ENCODE assay signal across 8 mouse cellular contexts in the genomic region with DNA sequence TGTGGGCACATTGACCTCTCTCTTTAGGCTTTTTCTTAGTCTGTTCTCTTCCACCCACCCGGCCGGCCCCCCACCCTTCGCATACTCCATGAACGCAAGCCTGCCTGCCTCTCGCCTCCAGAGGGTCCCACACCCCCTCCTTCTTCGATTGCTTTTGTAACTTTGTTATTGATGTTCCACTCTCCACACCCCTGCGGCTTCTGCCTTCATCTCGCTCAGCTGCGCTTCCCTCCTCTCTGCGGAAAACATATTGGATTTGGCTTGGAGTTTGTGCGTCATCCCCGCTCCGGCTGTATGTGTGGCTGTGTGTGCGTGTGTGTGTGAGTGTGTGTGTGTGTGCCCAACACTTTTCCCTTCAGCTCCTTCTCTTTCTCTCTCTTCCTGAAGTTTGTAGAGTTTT. TPM values are rescaled to one million over a fixed set of nuclear protein-coding genes. Genes with fewer than 3 reads are reported as not detected.
DNase-seq lines count a peak whose midpoint lies in the region; ATAC-seq lines count a peak whose summit lies in the region.

No protein-coding gene starts in this region.

- no peaks in the 10 kb centered on the region for H3K36me3 ChIP-seq in heart, embryonic 13.5 days
- no peaks in the 10 kb centered on the region for H3K36me3 ChIP-seq in embryonic facial prominence, embryonic 10.5 days (replicated peaks)
- H3K36me3 ChIP-seq in intestine, embryonic 15.5 days = no peaks in the 10 kb centered on the region
- H3K36me3 ChIP-seq in midbrain, embryonic 12.5 days = no peaks in the 10 kb centered on the region

- ATAC-seq in heart, embryonic 13.5 days (ENCODE audit: extremely low read depth, insufficient number of reproducible peaks, low FRiP score, low TSS enrichment) = no peak
- no peak for ATAC-seq in intestine, embryonic 15.5 days
- ATAC-seq in midbrain, embryonic 12.5 days (ENCODE audit: low FRiP score, low read depth) = peak; percentile 52; the same call in 1 of the 2 replicates

- peak overlapping the region; percentile 42 for H3K4me2 ChIP-seq in heart, embryonic 13.5 days
- H3K4me2 ChIP-seq in intestine, embryonic 15.5 days (replicated peaks) = peak overlapping the region; percentile 14; the same call in 1 of the 2 replicates
- peak overlapping the region; percentile 24; the same call in 1 of the 2 replicates for H3K4me2 ChIP-seq in midbrain, embryonic 12.5 days (replicated peaks)

- peaks cover 4% of the 10 kb centered on the region; the same call in 1 of the 2 replicates for H3K4me1 ChIP-seq in heart, embryonic 13.5 days
- peaks cover 86% of the 10 kb centered on the region for H3K4me1 ChIP-seq in embryonic facial prominence, embryonic 10.5 days
- H3K4me1 ChIP-seq in intestine, embryonic 15.5 days (replicated peaks) = no peaks in the 10 kb centered on the region; the same call in 1 of the 2 replicates
- H3K4me1 ChIP-seq in midbrain, embryonic 12.5 days = peaks cover 21% of the 10 kb centered on the region

- DNase-seq in heart, adult 11 months = no peak
- DNase-seq in embryonic facial prominence, embryonic 10.5 days (ENCODE audit: low spot score) = no peak
- no peak for DNase-seq in c-Kit-positive CD71-positive TER-119-positive erythroid progenitor cells, embryonic 14.5 days (ENCODE audit: low spot score)
- no peak for DNase-seq in gastrocnemius, adult 8-10 months (ENCODE audit: low spot score in 2 of 2)
- no peak for DNase-seq in spleen, postnatal 4 days (ENCODE audit: low spot score in 2 of 2)

- H3K27ac ChIP-seq in heart, embryonic 13.5 days (replicated peaks) = no peak overlapping the region
- H3K27ac ChIP-seq in embryonic facial prominence, embryonic 10.5 days (replicated peaks) = peak overlapping the region; percentile 74
- H3K27ac ChIP-seq in intestine, embryonic 15.5 days = no peak overlapping the region
- H3K27ac ChIP-seq in midbrain, embryonic 12.5 days (replicated peaks) = peak overlapping the region; percentile 52; the same call in 1 of the 2 replicates

- peaks cover 49% of the 10 kb centered on the region for H3K27me3 ChIP-seq in heart, embryonic 13.5 days (replicated peaks)
- H3K27me3 ChIP-seq in embryonic facial prominence, embryonic 10.5 days (replicated peaks; ENCODE audit: low read depth, poor library complexity, severe bottlenecking) = peaks cover 35% of the 10 kb centered on the region
- no peaks in the 10 kb centered on the region for H3K27me3 ChIP-seq in intestine, embryonic 15.5 days (replicated peaks)
- H3K27me3 ChIP-seq in midbrain, embryonic 12.5 days = peaks cover 47% of the 10 kb centered on the region

- H3K9me3 ChIP-seq in heart, embryonic 13.5 days = no peaks in the 10 kb centered on the region
- no peaks in the 10 kb centered on the region for H3K9me3 ChIP-seq in embryonic facial prominence, embryonic 10.5 days
- H3K9me3 ChIP-seq in intestine, embryonic 15.5 days = no peaks in the 10 kb centered on the region
- no peaks in the 10 kb centered on the region for H3K9me3 ChIP-seq in midbrain, embryonic 12.5 days

- 15% methylated on average over 14 of the region's 14 CpGs for WGBS in heart, embryonic 13.5 days
- 42% methylated on average over 14 of the region's 14 CpGs for WGBS in embryonic facial prominence, embryonic 10.5 days
- 29% methylated on average over 14 of the region's 14 CpGs for WGBS in intestine, embryonic 15.5 days
- 25% methylated on average over 14 of the region's 14 CpGs for WGBS in midbrain, embryonic 12.5 days

- peak overlapping the region; percentile 1; the same call in 1 of the 2 replicates for H3K4me3 ChIP-seq in heart, embryonic 13.5 days
- peak overlapping the region; percentile 25; the same call in 1 of the 2 replicates for H3K4me3 ChIP-seq in embryonic facial prominence, embryonic 10.5 days
- H3K4me3 ChIP-seq in intestine, embryonic 15.5 days (replicated peaks) = no peak overlapping the region
- H3K4me3 ChIP-seq in midbrain, embryonic 12.5 days = no peak overlapping the region

- no peak overlapping the region for H3K9ac ChIP-seq in heart, embryonic 13.5 days
- no peak overlapping the region for H3K9ac ChIP-seq in intestine, embryonic 15.5 days
- H3K9ac ChIP-seq in midbrain, embryonic 12.5 days (replicated peaks) = no peak overlapping the region

RNA-seq across cellular contexts. Expression of gene Nnat, which starts 53.1 kb away (rescaled TPM):
- polyA plus RNA-seq in heart, embryonic 13.5 days (2015; fragmentation: Nextera tagmentation; extraction: Ambion mirVana) = 120 and 135 TPM in 2 replicates
- 2,080 and 2,294 TPM in 2 replicates for polyA plus RNA-seq in embryonic facial prominence, embryonic 10.5 days (2016; fragmentation: Nextera tagmentation; extraction: Ambion mirVana)
- polyA plus RNA-seq in intestine, embryonic 15.5 days (2015; fragmentation: Nextera tagmentation; extraction: Ambion mirVana) = 428 and 457 TPM in 2 replicates
- 4,044 and 4,632 TPM in 2 replicates for polyA plus RNA-seq in midbrain, embryonic 12.5 days (2016; fragmentation: Nextera tagmentation; extraction: Ambion mirVana)
- total RNA-seq in gastrocnemius, adult 8-10 months (2022) = 10 to 100 TPM in 1 of 4 experiments, 1 to 10 TPM in 2, under 1 TPM in 1; 0.87 to 26.8 (median 3.5) TPM

Comparison
In these comparisons a context has a peak if more than half of its experiments do, and no peak if none do; other contexts are left out.
1. H3K27ac ChIP-seq: peak in embryonic facial prominence, embryonic 10.5 days (single experiment) and midbrain, embryonic 12.5 days (single experiment); none in heart, embryonic 13.5 days (single experiment) and intestine, embryonic 15.5 days (single experiment).
2. H3K4me3 ChIP-seq: peak in heart, embryonic 13.5 days (single experiment) and embryonic facial prominence, embryonic 10.5 days (single experiment); none in intestine, embryonic 15.5 days (single experiment) and midbrain, embryonic 12.5 days (single experiment).
3. Peak in every context shown above with its lines, with median percentiles within 50 percentile points of each other: H3K4me2 ChIP-seq.